Mouse (Mus musculus) megakaryocyte progenitor cell, adult 5-6 weeks (primary cell): ENCODE results near the gene Sh3d21. TPM values are rescaled to one million over a fixed set of nuclear protein-coding genes. Genes with fewer than 3 reads are reported as not detected.
A peak's percentile ranks its signal among the peaks of the same experiment; 100 is the strongest.
"Not testable (repeated sequence)": the region's sequence is repeated elsewhere in the genome, so short reads cannot be mapped to it uniquely, and the experiment has no call there.

ENCODE experiments used
- ATAC-seq: replicated peaks from 2 replicates; pipeline ENCODE4 v1.8.0; 2016; ENCODE audit warnings: mild to moderate bottlenecking, moderate TSS enrichment, inconsistent platforms; ENCODE audit not compliant: poor library complexity
- total RNA-seq, 2 experiments: library from RNA; stranded (forward) in 1 of 2; stranded (reverse) in 1 of 2; fragments of 157-497, 149-512 nt in 1 of 2; fragments of 200-1000 nt in 1 of 2; gene quantifications; 2 replicates each; pipeline versions ENCODE4 v1.2.3 to v1.2.4; 2015 to 2017

The Sh3d21 gene
- total RNA-seq (2015) (0.07 and 0.91 TPM in 2 replicates), total RNA-seq (2017) (0.14 TPM in 1 of 2 replicates, not detected in the other)

DNA sequence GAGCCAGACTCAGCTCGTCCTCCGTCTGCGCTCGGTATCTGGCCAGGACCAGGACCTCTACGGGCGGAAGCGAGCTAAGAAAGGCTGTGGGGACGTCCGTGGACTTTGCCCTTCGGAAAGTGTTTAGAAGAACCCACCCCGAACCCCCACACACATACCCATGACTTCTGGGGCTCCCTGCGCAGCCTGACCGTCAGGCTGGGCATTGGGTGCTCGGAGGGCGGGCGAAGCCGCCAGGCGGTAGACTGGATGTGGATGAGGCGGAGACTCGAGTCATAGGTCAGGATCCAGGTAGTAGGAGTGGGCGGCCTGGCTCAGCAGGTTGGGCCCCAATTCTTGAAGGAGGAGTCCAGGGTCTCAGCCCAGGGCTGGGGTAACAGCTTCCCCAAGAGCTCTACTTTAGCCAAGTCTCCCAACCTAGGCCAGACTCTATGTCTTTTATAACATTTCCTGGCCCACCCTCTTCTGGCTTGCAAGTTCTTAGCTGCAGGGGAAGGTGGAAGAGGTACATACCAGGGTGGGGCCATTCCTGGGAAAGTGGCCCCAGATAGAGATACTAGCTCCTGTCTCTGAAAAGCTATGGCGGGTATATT is at the start of gene Sh3d21:
Gene Sh3d21 (minus strand): TSS at position 425 of the 593 bp plus-strand sequence.
- peak; percentile 11 for ATAC-seq

- ATAC-seq, result no peak
These were observed 43.8 kb upstream of the Sh3d21 start for GRCm38 (mm10) chr4:126207081-126207480.

DNA sequence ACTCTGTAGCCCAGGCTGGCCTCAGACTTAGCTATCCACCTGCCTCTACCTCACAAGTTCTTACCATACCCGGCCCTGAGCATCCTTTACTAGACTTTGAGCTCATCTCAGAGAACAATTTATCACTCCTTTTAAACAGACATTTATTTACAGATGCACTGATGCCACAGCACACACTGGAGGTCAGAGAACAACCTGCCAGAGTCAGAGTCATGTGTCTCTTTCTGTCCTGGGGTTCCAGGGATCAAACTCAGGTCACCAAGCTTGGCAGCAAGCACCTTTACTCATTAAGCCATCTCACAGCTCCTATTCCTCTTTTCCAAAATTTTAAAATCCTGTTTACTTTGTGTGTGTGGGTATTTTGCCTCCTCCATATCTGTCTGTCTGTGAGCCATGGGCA is 42.1 kb upstream of the Sh3d21 start:
- no peak for ATAC-seq

DNA sequence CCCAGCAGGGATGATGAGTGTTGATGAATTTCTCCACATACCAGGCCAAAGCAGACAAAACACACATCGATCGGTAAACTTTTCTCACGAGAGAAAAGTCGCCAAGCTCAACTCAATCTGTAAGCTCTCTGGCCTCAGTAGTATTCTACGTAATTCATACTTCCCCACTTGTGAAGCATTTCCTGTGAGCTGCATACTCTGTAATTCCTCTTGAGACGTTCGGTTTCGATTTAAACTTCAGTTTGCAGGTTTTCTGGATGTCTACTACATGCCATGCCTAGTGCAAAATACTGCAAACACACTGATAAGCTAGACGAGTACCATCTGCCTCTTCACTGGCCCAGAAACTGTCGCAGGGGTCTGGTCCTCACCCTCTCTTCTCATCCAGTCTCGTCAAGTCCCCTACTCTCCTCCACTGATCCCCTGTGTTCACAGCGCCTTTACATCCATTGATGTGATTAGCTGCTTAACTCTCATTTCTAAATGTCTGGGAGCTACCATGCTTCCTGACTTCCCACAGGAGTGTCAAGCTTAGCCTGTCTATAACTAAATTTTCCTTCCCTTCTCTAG is 41.5 kb upstream of the Sh3d21 start:
- ATAC-seq, result no peak

DNA sequence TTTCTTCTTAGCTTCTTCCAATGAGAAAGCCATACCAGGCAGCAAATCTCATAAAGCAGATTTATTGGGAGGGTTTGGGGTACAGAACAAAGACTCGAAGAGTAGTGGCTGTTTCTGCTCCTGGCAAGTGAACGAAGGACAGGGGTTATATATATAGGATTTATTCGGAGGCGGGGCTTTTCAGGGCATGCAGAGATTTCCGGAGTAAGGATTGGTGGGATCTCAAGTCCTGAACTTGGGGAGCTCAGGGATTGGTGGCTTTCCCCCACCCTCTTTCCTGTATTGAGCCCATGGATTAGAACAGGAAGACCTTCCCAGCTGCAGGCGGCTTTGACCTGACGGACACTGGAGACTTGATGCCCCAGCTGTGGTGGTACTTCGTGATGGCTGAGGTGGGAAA is 40.7 kb upstream of the Sh3d21 start:
- no peak for ATAC-seq

DNA sequence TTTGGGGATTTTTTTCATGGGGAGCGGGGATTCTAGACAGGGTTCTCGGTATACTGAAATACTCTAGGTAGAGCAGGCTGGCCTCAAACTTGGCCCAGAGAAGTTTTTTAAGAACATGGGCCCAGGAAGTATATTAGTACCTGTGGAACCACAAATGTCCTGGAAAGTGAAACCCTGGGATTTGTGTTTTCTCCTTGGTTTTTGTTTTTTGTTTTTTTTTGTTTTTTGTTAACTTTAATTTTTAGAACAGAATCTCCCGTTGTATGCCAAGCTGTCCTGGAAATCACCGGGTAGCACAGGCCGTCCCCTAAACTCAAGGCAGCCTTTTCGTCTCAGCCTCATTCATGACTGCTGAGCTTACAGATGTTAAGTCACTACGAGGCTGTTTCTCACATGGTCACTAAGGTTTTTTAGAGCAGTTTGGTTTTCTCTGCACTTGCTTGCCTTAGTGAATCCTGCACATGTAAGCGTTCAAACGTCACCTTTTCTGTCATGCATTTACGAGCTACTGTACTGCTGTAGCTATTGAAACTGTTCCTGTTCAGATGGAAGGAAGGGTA is 40.1 kb upstream of the Sh3d21 start:
- no peak for ATAC-seq

GRCm38 (mm10) chr4:126202303-126203181 is 39.3 kb upstream of the Sh3d21 start, which contains the start of gene Thrap3:
Thrap3 (minus strand) TSS chr4:126202760.
- ATAC-seq, result peak; percentile 76

DNA sequence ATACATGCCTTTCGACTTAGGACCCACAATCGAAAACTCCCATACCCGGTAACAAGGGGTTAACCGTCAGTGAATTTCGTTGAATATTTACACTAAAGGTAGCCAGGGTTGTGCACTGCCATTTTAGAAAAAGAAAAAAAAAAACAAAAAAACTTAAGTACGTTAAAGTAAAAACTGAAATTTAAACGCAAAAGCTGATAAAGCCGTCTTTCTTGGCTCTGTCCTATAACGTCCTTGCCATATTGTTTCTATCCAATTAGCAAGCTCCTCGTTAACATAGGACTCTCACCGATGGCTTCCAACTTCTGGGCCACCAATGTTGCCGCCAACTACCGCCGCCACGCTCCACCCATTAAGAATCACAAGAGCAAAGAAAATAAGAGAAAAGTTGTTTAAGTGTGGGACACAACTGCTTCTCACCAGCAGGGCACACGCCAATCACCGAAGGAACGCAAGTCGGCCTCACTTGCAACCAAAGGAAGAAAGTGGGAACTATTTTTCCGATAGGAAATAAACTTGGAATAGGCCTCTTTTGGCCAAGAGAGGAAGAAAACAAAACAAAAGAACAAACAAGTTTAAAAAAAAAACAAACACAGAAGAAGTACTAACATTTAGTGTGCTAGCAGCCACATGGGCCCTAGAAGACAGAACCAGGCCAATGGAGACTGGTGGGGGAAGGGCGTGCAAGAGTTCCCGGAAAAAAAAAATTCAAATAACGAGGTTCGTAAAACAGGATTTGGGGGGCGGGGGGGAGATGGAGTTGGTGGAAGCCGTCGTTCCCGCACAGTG is 38.4 kb upstream of the Sh3d21 start:
- ATAC-seq, result peak; percentile 35

- no peak for ATAC-seq
These were observed 37.4 kb upstream of the Sh3d21 start for GRCm38 (mm10) chr4:126200656-126201055.

DNA sequence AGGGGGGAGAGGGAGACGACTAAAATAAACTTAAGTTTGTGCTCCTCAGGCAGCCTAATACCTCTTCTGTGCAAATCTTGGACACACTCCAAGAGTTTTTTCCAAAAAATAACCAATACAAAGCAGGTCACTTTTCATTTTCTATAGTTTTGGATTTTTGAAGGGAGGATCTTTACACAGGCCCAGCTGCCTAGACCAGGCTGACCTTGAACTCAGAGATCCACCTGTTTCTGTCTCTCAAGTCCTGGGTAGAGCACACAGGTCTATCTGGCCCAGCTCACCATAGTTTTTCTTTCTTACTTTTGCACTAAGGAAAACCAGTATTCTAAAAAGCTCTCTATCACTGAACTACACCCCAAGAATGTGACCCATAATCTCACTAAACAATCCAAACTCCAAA is 36.7 kb upstream of the Sh3d21 start:
- no peak for ATAC-seq

GRCm38 (mm10) chr4:126199556-126199955 is 36.3 kb upstream of the Sh3d21 start:
- no peak for ATAC-seq

GRCm38 (mm10) chr4:126197485-126197884 is 34.2 kb upstream of the Sh3d21 start:
- ATAC-seq, result no peak

DNA sequence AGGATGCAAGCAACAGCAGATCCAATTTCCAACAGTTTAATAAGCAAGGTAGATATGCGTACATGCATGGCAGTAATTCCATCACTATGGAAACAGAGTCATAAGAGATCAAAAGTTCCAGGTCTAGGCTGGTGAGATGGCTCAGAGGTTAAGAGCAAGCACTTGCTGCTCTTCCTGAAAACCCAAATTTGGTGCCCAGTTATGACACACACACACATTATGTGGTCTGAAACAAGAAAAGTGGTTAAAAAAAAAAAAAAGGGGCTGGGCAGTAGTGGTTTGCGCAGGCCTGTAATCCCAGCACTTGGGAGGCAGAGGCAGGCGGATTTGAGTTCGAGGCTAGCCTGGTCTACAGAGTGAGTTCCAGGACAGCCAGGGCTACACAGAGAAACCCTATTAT is 31.6 kb upstream of the Sh3d21 start:
- peak; percentile 37; the same call in 1 of the 2 replicates for ATAC-seq

DNA sequence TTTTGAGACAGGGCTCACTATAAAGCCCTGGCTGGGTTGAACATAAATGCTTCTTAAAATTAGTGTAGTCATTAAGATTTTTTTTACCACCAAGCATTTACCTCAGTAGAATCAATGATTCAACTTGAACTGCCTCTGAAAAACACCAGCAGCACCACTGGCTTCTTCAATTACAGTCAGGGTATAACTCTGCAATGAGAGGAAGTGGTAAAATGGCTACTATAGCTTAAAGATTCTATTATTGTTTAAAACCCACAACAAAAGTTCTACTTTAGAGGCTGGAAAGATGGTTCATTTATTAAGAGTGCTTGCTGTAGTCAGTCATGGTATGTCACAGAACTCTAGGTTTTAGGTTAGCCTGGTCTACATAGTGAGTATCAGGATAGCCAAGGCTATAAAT is 30.9 kb upstream of the Sh3d21 start:
- ATAC-seq, result no peak

DNA sequence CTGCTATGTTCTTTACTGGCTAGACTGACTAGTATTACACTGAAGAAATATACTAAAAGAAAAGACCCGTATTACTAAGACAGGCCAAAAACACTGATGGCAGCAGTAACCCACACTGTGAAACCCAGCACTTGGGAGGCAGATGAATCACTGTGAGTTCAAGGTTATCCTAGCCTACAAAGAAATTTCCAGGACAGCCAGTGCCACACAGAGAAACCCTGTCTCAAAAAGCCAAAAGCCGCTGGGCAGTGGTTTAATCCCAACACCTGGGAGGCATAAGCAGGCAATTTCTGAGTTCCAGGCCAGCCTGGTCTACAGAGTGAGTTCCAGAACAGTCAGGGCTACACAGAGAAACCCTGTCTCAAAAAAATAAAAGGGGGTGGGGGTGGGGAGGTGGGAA is 27.3 kb upstream of the Sh3d21 start:
- ATAC-seq, result no peak

DNA sequence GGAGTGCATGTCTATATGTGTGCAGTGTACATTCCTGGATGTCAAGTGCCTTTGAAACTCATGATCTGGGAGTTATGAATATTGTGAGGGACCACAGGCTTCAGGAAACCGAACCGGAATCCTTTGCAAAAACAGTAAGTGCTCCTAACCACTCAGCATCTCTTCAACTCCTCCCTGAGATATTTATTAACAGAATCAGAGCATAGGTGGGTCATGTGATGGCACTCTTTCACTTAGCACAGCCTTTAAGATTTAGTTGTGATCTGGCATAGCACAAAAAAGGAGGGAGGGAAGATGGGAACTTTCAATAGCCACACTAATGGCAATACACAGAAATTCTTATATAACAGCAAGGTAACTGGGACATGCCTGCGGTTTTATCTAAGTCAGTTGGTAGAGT is 23.8 kb upstream of the Sh3d21 start:
- ATAC-seq, result no peak

GRCm38 (mm10) chr4:126183034-126183433 is 19.7 kb upstream of the Sh3d21 start:
- ATAC-seq, result no peak

DNA sequence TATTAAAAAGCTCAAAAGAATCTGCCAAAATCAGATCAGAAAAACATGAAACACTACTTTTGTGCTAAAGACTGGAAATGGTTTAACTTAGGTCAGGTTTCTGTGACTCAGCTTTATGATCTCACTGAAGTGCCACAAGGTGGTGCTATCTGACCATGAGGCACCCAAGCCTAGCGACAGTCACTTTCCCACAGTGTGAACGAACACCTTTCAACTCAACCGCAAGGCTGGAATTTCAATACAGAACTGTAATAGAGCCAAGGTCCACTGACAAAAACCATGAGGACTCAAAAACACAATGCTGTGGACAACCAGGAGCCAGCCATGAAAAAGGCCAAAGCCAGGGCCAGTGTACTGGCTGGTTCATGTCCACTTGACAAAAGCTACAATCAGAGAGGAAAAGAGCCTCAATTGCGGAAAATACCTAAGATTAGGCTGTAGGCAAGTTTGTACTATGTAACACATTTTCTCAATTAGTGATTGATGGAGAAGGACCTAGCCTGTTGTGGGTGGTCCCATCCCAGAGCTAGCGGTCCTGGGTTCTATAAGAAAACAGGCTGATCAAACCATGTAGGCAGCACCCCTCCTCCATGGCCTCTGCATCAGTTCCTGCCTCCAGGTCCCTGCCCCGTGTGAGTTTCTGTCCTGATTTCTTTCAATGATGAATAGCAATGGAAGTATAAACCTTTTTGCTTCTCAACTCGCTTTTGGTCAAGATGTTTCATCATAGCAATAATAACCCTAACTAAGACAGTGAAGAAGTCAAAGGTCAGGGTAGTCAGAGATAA is 18.1 kb upstream of the Sh3d21 start:
- peak; percentile 91 for ATAC-seq

DNA sequence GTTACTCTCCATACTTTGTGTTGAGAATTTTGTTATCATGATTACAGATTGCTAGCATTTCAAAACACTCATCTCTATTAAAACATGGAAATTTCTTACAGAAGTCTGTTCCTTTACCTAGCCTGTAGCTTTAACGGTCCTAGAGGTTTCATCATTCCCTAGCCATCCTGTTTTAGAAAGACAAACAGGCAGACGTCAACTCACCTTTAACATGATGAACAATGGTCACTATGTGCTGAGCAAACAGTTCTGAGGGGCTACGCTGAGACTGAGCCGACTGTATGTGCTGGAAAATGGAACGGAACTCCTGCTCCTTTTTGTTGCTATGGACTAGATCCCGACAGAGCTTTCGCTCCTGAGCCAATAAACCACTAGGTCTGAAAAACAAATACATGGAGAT is 12.7 kb upstream of the Sh3d21 start:
- ATAC-seq, result not testable (repeated sequence)

GRCm38 (mm10) chr4:126173800-126174199 is 10.5 kb upstream of the Sh3d21 start:
- ATAC-seq, result no peak
